Mouse (Mus musculus) small intestine, adult 2 months (tissue): ENCODE measurements around the gene Usf3.

ENCODE experiments used
- CTCF ChIP-seq: fragments of 200-500 bp; IDR thresholded peaks from 2 replicates; pipeline ENCODE4 v1.5.1; 2012; ENCODE audit warnings: low read depth, mild to moderate bottlenecking, control low read depth, inconsistent platforms, low read length, moderate library complexity, mixed read lengths; ENCODE audit not compliant: insufficient replicate concordance, insufficient read length; ENCODE audit errors: extremely low read depth
- POLR2A ChIP-seq: fragments of 200-500 bp; IDR thresholded peaks from 2 replicates; pipeline ENCODE4 v1.6.1; 2012; ENCODE audit warnings: low read depth, mild to moderate bottlenecking, control low read depth, inconsistent platforms, low read length, moderate library complexity

DNA sequence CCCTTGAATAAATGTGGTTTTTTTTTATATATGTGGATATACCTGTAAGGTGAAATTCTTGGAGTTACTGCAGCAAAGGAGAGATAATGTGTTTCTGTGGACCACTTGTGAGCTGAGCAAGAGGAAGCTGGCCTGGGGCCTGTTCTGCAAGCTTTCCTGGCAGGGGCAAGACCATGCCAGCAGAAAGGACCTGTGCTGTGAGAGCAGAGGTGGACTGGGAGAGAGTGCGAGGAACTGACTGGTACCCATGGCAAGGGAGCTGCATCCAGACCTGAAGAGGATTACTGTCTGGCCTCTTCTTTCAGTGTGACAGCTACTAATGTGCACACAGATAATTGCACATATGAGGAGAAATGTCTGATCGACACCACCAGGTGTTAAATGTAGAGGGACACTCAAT, 17.9 kb downstream of the Usf3 start:
- TF ChIP-seq CTCF (no peak), POLR2A (no peak)
